Mouse (Mus musculus) midbrain, embryonic 16.5 days (tissue): Measurements from ENCODE around the gene Bckdk. TPM values are rescaled to one million over a fixed set of nuclear protein-coding genes. Genes with fewer than 3 reads are reported as not detected.
A peak's percentile ranks its signal among the peaks of the same experiment; 100 is the strongest.
"Not testable (repeated sequence)": the region's sequence is repeated elsewhere in the genome, so short reads cannot be mapped to it uniquely, and the experiment has no call there.

Source experiments
- ATAC-seq: fragments of 200-750 bp; cut with Nextera tagmentation; 2 replicates; pipeline ENCODE4 v1.8.0; 2017; ENCODE audit warnings: moderate TSS enrichment
- H3K27ac ChIP-seq: fragments of 300-500 bp; sonication (generic); 2 replicates; pipeline ENCODE4 v1.5.1; 2014; ENCODE audit warnings: mild to moderate bottlenecking, low read length, mixed read lengths
- H3K27me3 ChIP-seq: fragments of 300-500 bp; sonication (generic); 2 replicates; pipeline ENCODE4 v1.6.1; 2014; ENCODE audit warnings: low read depth, low read length, mixed read lengths; ENCODE audit not compliant: control insufficient read depth, insufficient read depth
- H3K36me3 ChIP-seq: fragments of 300-500 bp; sonication (generic); 2 replicates; pipeline ENCODE4 v1.6.1; 2014; ENCODE audit warnings: mild to moderate bottlenecking, low read length, moderate library complexity, mixed read lengths; ENCODE audit not compliant: control insufficient read depth, insufficient read depth
- H3K4me1 ChIP-seq: fragments of 300-500 bp; sonication (generic); 2 replicates; pipeline ENCODE4 v1.6.1; 2014; ENCODE audit warnings: mild to moderate bottlenecking, low read length, mixed read lengths; ENCODE audit not compliant: control insufficient read depth, insufficient read depth
- H3K4me2 ChIP-seq: fragments of 300-500 bp; sonication (generic); 2 replicates; pipeline ENCODE4 v1.6.1; 2014; ENCODE audit warnings: mild to moderate bottlenecking, low read length, mixed read lengths
- H3K4me3 ChIP-seq: fragments of 300-500 bp; sonication (generic); 2 replicates; pipeline ENCODE4 v1.5.1; 2014; ENCODE audit warnings: low read depth, mild to moderate bottlenecking, low read length, moderate library complexity, mixed read lengths
- H3K9ac ChIP-seq: fragments of 300-500 bp; sonication (generic); 2 replicates; pipeline ENCODE4 v1.6.1; 2014; ENCODE audit warnings: low read depth, low read length, mixed read lengths
- H3K9me3 ChIP-seq: fragments of 300-500 bp; sonication (generic); replicated peaks from 2 replicates; pipeline ENCODE4 v1.6.1; 2014; ENCODE audit warnings: mild to moderate bottlenecking, low read length, mixed read lengths; ENCODE audit not compliant: control insufficient read depth, poor library complexity, severe bottlenecking
- WGBS: fragments of 180-500 bp; shearing (Covaris S2); extraction: QIAGEN DNeasy Blood & Tissue Kit; methylation state at CpG from one replicate; pipeline ENCODE4 v1.1.7; 2014; 5-methylcytosine and 5-hydroxymethylcytosine counted together
- polyA plus RNA-seq: library from polyadenylated mRNA; unstranded; fragments of >200 nt; fragmentation: Nextera tagmentation; extraction: Ambion mirVana; gene quantifications from 2 replicates; pipeline ENCODE4 v1.2.1, GENCODE M21; 2015

Gene Bckdk
- polyA plus RNA-seq, 1 experiment from 2014 or later, result 67.1 TPM

- 39% methylated on average over 4 of the region's 4 CpGs for WGBS
- Histone ChIP-seq H3K4me2 (no peak within 1 kb of the TSS), H3K9me3 (no peaks in the 10 kb centered on the region), H3K36me3 (peaks cover 35% of the 10 kb centered on the region), H3K27ac (no peak within 1 kb of the TSS), H3K9ac (no peak within 1 kb of the TSS), H3K4me1 (peaks cover 8% of the 10 kb centered on the region), H3K4me3 (no peak within 1 kb of the TSS), H3K27me3 (no peaks in the 10 kb centered on the region)
- no peak for ATAC-seq
Measured at GRCm38 (mm10) chr7:127890798-127891197, 13.1 kb upstream of the Bckdk start, which contains the start of gene Prss53. TSS of gene Prss53 (minus strand) at chr7:127890970.

GRCm38 (mm10) chr7:127894480-127894879 lies 9.4 kb upstream of the Bckdk start:
- 77% methylated on average over 5 of the region's 5 CpGs for WGBS
- peaks cover 13% of the 10 kb centered on the region for H3K36me3 ChIP-seq
- H3K4me1 ChIP-seq, result peaks cover 8% of the 10 kb centered on the region
- peak overlapping the region; percentile 82 for H3K4me2 ChIP-seq
- ATAC-seq, result no peak
- peak overlapping the region; percentile 69 for H3K4me3 ChIP-seq
- H3K9ac ChIP-seq, result peak overlapping the region; percentile 77; the same call in 1 of the 2 replicates
- H3K27me3 ChIP-seq, result no peaks in the 10 kb centered on the region
- no peak overlapping the region; the same call in 1 of the 2 replicates for H3K27ac ChIP-seq
- H3K9me3 ChIP-seq, result no peaks in the 10 kb centered on the region

GRCm38 (mm10) chr7:127895442-127895841 lies 8.4 kb upstream of the Bckdk start, which contains the start of the genes Gm21974 and Vkorc1:
TSS of gene Gm21974 (minus strand) at chr7:127895454.
TSS of gene Vkorc1 (minus strand) at chr7:127895617.
- peak; percentile 97 for ATAC-seq
- H3K4me3 ChIP-seq, result peak within 1 kb of the TSS; percentile 69
- peak within 1 kb of the TSS; percentile 82 for H3K4me2 ChIP-seq
- 0% methylated on average over 26 of the region's 26 CpGs for WGBS
- no peaks in the 10 kb centered on the region for H3K27me3 ChIP-seq
- peaks cover 8% of the 10 kb centered on the region for H3K4me1 ChIP-seq
- H3K36me3 ChIP-seq, result peaks cover 11% of the 10 kb centered on the region
- H3K9ac ChIP-seq, result peak within 1 kb of the TSS; percentile 77
- H3K9me3 ChIP-seq, result no peaks in the 10 kb centered on the region
- peak within 1 kb of the TSS; percentile 84 for H3K27ac ChIP-seq

- 69% methylated on average over 7 of the region's 7 CpGs for WGBS
- H3K4me3 ChIP-seq, result peak overlapping the region; percentile 69
Measured at GRCm38 (mm10) chr7:127895891-127896290, 8.0 kb upstream of the Bckdk start.

GRCm38 (mm10) chr7:127896384-127896783 lies 7.5 kb upstream of the Bckdk start:
- Histone ChIP-seq H3K27ac (no peak overlapping the region), H3K27me3 (no peaks in the 10 kb centered on the region), H3K4me2 (no peak overlapping the region), H3K36me3 (peaks cover 11% of the 10 kb centered on the region), H3K9ac (no peak overlapping the region), H3K9me3 (no peaks in the 10 kb centered on the region), H3K4me1 (peaks cover 8% of the 10 kb centered on the region), H3K4me3 (no peak overlapping the region)
- WGBS, result 61% methylated on average over 13 of the region's 13 CpGs
- ATAC-seq, result no peak

More at GRCm38 (mm10) chr7:127895891-127896290, 8.0 kb upstream of the Bckdk start:
- Histone ChIP-seq H3K27ac (peak overlapping the region; percentile 84; the same call in 1 of the 2 replicates), H3K36me3 (peaks cover 11% of the 10 kb centered on the region), H3K4me2 (peak overlapping the region; percentile 82)
- H3K4me1 ChIP-seq, H3K9me3 ChIP-seq, ATAC-seq, H3K27me3 ChIP-seq, H3K9ac ChIP-seq: not testable (repeated sequence)

- Histone ChIP-seq H3K27me3 (no peaks in the 10 kb centered on the region), H3K27ac (no peak overlapping the region), H3K9me3 (no peaks in the 10 kb centered on the region), H3K36me3 (peaks cover 7% of the 10 kb centered on the region), H3K4me2 (no peak overlapping the region), H3K4me1 (peaks cover 8% of the 10 kb centered on the region), H3K9ac (no peak overlapping the region), H3K4me3 (no peak overlapping the region)
- WGBS, result 88% methylated on average over 7 of the region's 7 CpGs
- ATAC-seq, result no peak
Measured at GRCm38 (mm10) chr7:127897542-127897941, 6.3 kb upstream of the Bckdk start.

GRCm38 (mm10) chr7:127898179-127898956 lies 5.5 kb upstream of the Bckdk start:
- no peak overlapping the region for H3K9ac ChIP-seq
- no peak for ATAC-seq
- H3K9me3 ChIP-seq, result no peaks in the 10 kb centered on the region
- no peak overlapping the region for H3K4me2 ChIP-seq
- no peak overlapping the region for H3K27ac ChIP-seq
- no peaks in the 10 kb centered on the region for H3K27me3 ChIP-seq
- H3K36me3 ChIP-seq, result peaks cover 2% of the 10 kb centered on the region
- 41% methylated on average over 10 of the region's 10 CpGs for WGBS
- peaks cover 8% of the 10 kb centered on the region for H3K4me1 ChIP-seq
- no peak overlapping the region for H3K4me3 ChIP-seq

GRCm38 (mm10) chr7:127899997-127900396 lies 3.9 kb upstream of the Bckdk start:
- WGBS, result 51% methylated on average over 7 of the region's 7 CpGs
- no peak for ATAC-seq
- H3K4me2 ChIP-seq, result no peak overlapping the region
- H3K9me3 ChIP-seq, result no peaks in the 10 kb centered on the region
- peaks cover 7% of the 10 kb centered on the region for H3K4me1 ChIP-seq
- H3K9ac ChIP-seq, result no peak overlapping the region
- no peaks in the 10 kb centered on the region for H3K36me3 ChIP-seq
- no peaks in the 10 kb centered on the region for H3K27me3 ChIP-seq
- H3K27ac ChIP-seq, result no peak overlapping the region
- no peak overlapping the region for H3K4me3 ChIP-seq

- H3K9ac ChIP-seq, result no peak overlapping the region
- H3K27me3 ChIP-seq, result no peaks in the 10 kb centered on the region
- no peak for ATAC-seq
- no peak overlapping the region for H3K4me3 ChIP-seq
- peaks cover 7% of the 10 kb centered on the region for H3K4me1 ChIP-seq
- H3K36me3 ChIP-seq, result peaks cover 1% of the 10 kb centered on the region
- no peak overlapping the region for H3K4me2 ChIP-seq
- no peak overlapping the region for H3K27ac ChIP-seq
- WGBS, result 78% methylated on average over 2 of the region's 2 CpGs
- no peaks in the 10 kb centered on the region for H3K9me3 ChIP-seq
Measured at GRCm38 (mm10) chr7:127901772-127902171, 2.1 kb upstream of the Bckdk start.
